Mouse (Mus musculus) WW6 (cell line): ENCODE measurements around the gene Guca2b.
"Not testable (repeated sequence)": the region's sequence is repeated elsewhere in the genome, so short reads cannot be mapped to it uniquely, and the experiment has no call there.

Experiments used
- DNase-seq: peaks from one replicate; pipeline ENCODE4 v3.0.0-alpha.2; 2013; ENCODE audit warnings: low read depth, low spot score

Guca2b gene

DNA sequence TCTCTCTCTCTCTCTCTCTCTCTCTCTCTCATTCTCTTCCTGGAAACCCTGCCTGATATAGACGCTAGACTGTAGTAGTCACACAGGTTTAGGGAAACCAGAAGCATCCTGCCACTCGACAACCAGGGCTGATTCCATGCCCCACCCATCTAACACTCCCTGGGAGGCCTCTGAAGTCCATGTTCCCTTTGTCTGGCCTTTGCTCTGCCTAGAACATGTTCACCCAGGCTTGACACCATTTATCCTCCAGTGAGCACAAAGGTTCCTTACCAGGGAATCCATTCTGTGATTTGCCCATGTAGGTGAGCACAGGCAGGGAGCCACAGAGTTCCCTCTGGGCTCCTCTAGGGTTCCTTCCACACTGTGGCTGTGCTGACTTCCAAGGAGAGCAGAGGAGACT is 508 bp downstream of the Guca2b start:
- DNase-seq, result no peak

GRCm38 (mm10) chr4:119657011-119657410 is 1.7 kb downstream of the Guca2b start:
- DNase-seq, result no peak

DNA sequence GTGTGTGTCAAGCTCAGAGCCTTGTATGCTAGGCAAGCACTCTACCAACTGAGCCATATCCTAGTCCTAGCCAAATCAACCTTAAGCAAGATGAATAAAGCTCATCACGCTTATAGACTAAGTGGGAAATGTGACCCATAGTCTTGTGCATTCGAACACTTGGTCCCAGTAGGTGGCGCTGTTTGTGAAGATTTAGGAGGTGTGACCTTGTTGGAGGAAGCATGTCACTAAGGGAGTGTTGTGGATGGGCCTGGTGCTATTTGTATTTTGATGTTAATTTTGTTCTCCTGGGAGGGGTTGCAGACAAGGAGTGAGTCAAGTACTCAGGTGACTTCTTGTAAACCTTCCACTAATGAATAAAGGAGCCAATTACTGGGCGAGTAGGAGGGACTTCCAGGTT is 16.1 kb downstream of the Guca2b start:
- DNase-seq, result no peak

- no peak for DNase-seq
Observed at GRCm38 (mm10) chr4:119638656-119639055, 20.1 kb downstream of the Guca2b start.

GRCm38 (mm10) chr4:119637946-119638345 is 20.8 kb downstream of the Guca2b start:
- no peak for DNase-seq

GRCm38 (mm10) chr4:119637176-119637845 is 21.4 kb downstream of the Guca2b start, which contains the start of gene Guca2a:
Gene Guca2a, plus strand, starts transcription at chr4:119637704.
- DNase-seq, result no peak

GRCm38 (mm10) chr4:119636731-119637130 is 22.0 kb downstream of the Guca2b start:
- no peak for DNase-seq

- no peak for DNase-seq
Observed at GRCm38 (mm10) chr4:119635686-119636085, 23.1 kb downstream of the Guca2b start.

DNA sequence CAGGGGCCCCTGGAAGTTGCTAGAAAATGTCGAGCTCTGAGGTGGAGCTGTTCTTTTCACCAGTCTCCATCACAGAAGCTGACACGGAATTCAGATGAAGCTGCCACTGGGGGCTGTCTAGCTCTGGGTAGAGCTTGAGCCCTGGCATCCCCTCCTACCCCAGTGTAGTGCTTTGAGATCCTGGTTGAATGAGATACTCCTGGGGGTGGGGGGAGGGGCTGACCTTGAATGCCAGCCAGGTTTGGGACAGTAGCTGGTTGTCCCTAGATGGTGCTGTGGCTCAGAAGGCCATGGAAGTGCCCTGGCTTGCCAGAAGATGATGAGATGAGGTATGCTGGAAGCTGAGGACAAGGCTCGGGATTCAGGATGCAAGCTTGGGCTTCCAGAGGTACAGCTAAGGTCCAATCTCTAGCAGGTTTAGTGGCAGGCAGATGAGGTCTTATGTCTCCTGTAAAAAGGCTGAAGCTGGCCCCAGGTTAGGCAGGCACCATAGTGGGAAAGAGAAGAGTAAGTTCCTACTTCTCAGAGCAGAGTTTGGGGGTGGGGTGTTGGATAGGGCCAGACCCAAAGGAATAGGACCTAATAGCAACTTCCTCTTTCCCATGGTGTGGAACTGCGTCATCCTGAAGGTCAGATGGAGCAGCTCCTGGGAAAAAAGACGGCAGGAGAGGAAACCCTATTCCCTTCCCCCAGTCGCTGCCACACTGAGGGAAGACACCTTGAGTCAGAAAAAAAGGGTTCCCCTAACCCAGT is 23.7 kb downstream of the Guca2b start:
- no peak for DNase-seq

- no peak for DNase-seq
Observed at GRCm38 (mm10) chr4:119633948-119634347, 24.8 kb downstream of the Guca2b start.

GRCm38 (mm10) chr4:119633342-119633741 is 25.4 kb downstream of the Guca2b start:
- DNase-seq, result no peak

DNA sequence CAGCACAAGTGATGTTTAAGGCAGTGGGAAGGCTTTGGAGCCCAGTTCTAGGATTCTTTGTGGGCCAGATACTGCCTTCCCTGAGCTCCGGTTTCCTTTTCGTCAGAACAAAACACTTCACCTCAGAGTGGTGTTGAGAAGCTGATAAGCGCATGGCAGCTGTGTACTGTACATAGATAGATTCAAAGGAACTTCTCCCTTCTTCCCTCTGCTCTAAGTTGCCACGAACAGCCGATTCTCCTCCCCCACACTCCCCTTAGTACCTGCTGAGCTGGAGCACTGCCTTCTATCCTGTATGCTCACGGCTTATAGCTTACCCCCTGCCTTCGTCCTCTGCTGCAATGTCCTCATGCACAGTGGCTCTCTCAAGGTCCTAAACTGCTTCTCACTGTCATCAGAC is 26.0 kb downstream of the Guca2b start:
- no peak for DNase-seq

- peak; percentile 26 for DNase-seq
Observed at GRCm38 (mm10) chr4:119631115-119631919, 27.4 kb downstream of the Guca2b start.

GRCm38 (mm10) chr4:119628363-119628762 is 30.4 kb downstream of the Guca2b start:
- not testable (repeated sequence) for DNase-seq

GRCm38 (mm10) chr4:119627317-119627716 is 31.4 kb downstream of the Guca2b start:
- DNase-seq, result no peak

DNA sequence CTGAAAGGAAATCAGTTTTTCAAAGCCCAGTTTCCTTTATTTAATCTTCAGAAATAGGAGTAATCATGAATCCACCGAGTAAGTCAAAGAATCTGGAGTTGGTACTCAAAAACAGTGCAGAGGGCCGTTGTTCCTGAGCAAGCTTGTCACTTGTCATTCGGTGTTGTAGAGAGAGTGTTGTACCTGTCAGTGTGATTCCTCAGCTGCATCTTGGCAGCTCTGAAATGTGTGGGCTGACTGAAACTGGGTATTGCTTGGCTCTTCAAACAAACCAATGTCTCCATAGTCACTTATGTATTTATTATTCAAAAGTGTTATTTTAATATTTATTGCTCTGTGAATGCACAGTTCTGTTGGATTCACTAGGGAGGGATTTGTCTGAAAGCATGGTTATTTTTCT is 31.9 kb downstream of the Guca2b start:
- no peak for DNase-seq

DNA sequence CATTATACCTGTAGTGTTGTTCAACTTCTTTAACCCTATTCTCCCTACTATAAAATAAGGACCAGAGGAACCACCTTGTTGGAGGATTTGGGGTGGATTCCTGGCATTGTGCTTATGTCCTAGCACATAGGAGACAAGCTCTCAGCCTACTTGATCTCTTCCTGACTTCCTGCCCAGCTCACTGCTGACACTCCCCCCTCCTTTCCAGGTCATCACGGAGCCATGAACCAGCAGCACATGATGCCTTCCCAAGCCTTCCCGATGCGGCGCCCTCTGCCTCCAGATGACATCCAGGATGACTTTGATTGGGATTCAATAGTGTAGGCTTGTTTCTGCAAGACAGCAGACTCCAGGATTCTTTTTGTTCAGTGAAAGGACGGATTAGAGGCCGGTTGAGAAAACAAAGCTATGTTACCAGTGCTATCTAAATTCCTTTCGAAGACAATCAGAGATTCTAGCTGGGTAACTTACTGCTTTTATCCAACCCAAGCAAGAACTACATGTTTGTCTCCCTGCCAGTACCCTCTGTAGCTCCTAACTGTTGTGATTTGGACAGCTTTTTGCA is 32.6 kb downstream of the Guca2b start:
- DNase-seq, result no peak

DNA sequence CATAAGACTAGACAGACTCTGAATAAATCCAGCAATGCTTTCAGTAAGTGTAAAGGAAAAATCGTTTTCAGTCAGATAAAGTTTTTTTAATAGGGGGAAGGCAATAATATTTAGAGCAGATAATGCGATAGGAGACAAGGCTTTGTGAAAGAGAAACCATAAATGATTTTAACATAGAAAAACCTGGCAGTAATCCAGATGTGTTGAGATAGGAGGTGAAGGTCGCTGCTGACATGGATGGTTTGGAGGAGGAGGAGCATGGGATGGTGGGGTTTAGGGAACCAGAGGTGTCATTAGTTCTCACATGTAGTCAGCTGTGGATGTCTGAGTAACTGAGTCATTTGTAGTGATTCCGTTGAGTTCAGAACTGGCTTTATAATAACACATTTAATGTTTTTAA is 44.0 kb downstream of the Guca2b start:
- DNase-seq, result no peak

DNA sequence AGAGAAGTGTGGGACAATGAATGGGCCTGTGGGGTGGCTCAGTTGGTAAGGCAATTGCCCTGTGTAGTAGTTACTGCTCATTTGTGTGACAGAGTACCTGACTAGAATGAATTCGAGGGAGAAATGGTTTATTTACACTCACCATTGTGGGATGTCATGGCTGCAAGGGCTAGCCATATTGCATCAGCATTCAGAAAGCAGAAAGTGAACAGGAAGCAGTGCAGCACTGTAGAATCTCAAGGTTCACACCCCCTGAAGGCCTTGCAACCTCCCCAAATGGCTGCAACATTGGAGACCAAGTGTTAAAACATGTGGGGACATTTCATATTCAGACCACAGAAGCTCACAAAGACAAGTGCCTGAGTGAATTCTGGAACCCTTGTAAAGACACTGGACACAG is 44.7 kb downstream of the Guca2b start:
- no peak for DNase-seq

DNA sequence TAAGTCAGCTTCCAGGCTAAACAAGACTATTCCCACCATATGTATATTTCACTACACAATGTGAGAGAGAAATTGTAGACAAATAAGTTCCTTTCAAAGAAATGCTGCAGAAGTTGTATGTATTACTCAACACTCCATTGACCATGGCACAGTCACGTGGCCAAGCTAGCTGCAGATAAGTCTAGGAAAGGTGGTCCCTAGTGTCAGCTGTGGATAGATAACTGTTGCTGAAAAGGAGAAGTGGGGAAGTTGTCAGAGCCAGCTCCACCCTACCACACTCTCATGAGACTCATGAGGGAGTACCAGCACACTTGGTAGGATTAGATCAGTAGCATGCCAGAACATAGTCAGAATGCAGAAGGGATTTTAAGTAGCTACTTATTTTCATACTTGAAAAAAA is 49.3 kb downstream of the Guca2b start:
- no peak for DNase-seq
